Mouse (Mus musculus) bone marrow, adult 2 months (tissue): ENCODE data around the gene Atat1.

ENCODE experiments used
- CTCF ChIP-seq: fragments of 200-500 bp; IDR thresholded peaks from 2 replicates; pipeline ENCODE4 v1.5.1; 2011; ENCODE audit warnings: low read length, control low read depth; ENCODE audit not compliant: control insufficient read depth, insufficient read depth
- POLR2A ChIP-seq: fragments of 200-500 bp; IDR thresholded peaks from 2 replicates; pipeline ENCODE4 v1.6.1; 2011; ENCODE audit warnings: low read depth, mild to moderate bottlenecking, control low read depth, low read length, borderline replicate concordance; ENCODE audit not compliant: control insufficient read depth

DNA sequence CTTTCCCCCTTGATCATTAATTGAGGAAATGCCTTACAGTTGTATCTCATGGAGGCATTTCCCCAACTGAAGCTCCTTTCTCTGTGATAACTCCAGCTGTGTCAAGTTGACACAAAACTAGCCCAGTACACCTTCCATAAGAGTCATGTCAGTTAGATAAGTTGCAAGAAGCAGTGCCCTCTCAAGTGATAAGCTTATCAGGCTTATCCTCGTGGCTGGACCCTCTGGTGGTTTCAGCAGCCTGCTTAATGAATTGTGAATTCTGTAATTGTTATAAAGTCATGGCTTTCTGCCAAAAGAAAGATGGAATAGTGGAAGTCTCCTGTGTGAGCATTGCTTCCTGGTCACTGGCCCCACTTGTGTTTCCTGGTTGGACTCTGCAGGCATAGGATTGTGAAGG lies 17.6 kb upstream of the Atat1 start:
- TF ChIP-seq CTCF (no peak), POLR2A (no peak)
